Mouse (Mus musculus) midbrain, embryonic 15.5 days (tissue): ENCODE data around the gene Ak2. TPM values are rescaled to one million over a fixed set of nuclear protein-coding genes. Genes with fewer than 3 reads are reported as not detected.
A peak's percentile ranks its signal among the peaks of the same experiment; 100 is the strongest.

Experiments used
- ATAC-seq: fragments of 200-750 bp; cut with Nextera tagmentation; replicated peaks from 2 replicates; pipeline ENCODE4 v1.8.0; 2017; ENCODE audit warnings: moderate TSS enrichment
- H3K27ac ChIP-seq: fragments of 300-500 bp; sonication (generic); 2 replicates; pipeline ENCODE4 v1.5.1; 2015; ENCODE audit warnings: mild to moderate bottlenecking, inconsistent platforms
- H3K27me3 ChIP-seq: fragments of 300-500 bp; sonication (generic); replicated peaks from 2 replicates; pipeline ENCODE4 v1.6.1; 2015; ENCODE audit warnings: inconsistent platforms
- H3K36me3 ChIP-seq: fragments of 300-500 bp; sonication (generic); replicated peaks from 2 replicates; pipeline ENCODE4 v1.6.1; 2015; ENCODE audit warnings: inconsistent platforms
- H3K4me1 ChIP-seq: fragments of 300-500 bp; sonication (generic); 2 replicates; pipeline ENCODE4 v1.6.1; 2015; ENCODE audit warnings: inconsistent platforms
- H3K4me2 ChIP-seq: fragments of 300-500 bp; sonication (generic); 2 replicates; pipeline ENCODE4 v1.6.1; 2015; ENCODE audit warnings: inconsistent platforms, mild to moderate bottlenecking, moderate library complexity
- H3K4me3 ChIP-seq: fragments of 300-500 bp; sonication (generic); 2 replicates; pipeline ENCODE4 v1.5.1; 2015; ENCODE audit warnings: mild to moderate bottlenecking, inconsistent platforms
- H3K9ac ChIP-seq: fragments of 300-500 bp; sonication (generic); 2 replicates; pipeline ENCODE4 v1.6.1; 2015; ENCODE audit warnings: mild to moderate bottlenecking, inconsistent platforms
- H3K9me3 ChIP-seq: fragments of 300-500 bp; sonication (generic); 2 replicates; pipeline ENCODE4 v1.6.1; 2016; ENCODE audit warnings: inconsistent platforms
- WGBS: fragments of 180-500 bp; shearing (Covaris S2); methylation state at CpG from one replicate; pipeline ENCODE4 v1.1.7; 2015; ENCODE audit warnings: mixed read lengths; 5-methylcytosine and 5-hydroxymethylcytosine counted together
- polyA plus RNA-seq: library from polyadenylated mRNA; unstranded; fragments of >200 nt; fragmentation: Nextera tagmentation; extraction: Ambion mirVana; gene quantifications from 2 replicates; pipeline ENCODE4 v1.2.1, GENCODE M21; 2015

Ak2 gene
- polyA plus RNA-seq, 1 experiment from 2014 or later, result 82.4 TPM

GRCm38 (mm10) chr4:128961301-128962028 is 30.3 kb upstream of the Ak2 start:
- Histone ChIP-seq H3K4me1 (peaks cover 35% of the 10 kb centered on the region), H3K4me3 (peak overlapping the region; percentile 72), H3K4me2 (peak overlapping the region; percentile 84), H3K36me3 (no peaks in the 10 kb centered on the region), H3K9ac (peak overlapping the region; percentile 82), H3K27ac (no peak overlapping the region), H3K9me3 (no peaks in the 10 kb centered on the region), H3K27me3 (no peaks in the 10 kb centered on the region)
- WGBS, result 8% methylated on average over 16 of the region's 16 CpGs
- ATAC-seq, result no peak

GRCm38 (mm10) chr4:128962029-128962925 is 29.5 kb upstream of the Ak2 start, which contains the start of gene Azin2:
Gene Azin2, minus strand, starts transcription at chr4:128962442.
- peak; percentile 96 for ATAC-seq
- WGBS, result under 1% methylated on average over 69 of the region's 72 CpGs
- H3K36me3 ChIP-seq, result no peaks in the 10 kb centered on the region
- H3K4me3 ChIP-seq, result peak within 1 kb of the TSS; percentile 72
- peak within 1 kb of the TSS; percentile 78 for H3K27ac ChIP-seq
- H3K27me3 ChIP-seq, result no peaks in the 10 kb centered on the region
- H3K9ac ChIP-seq, result peak within 1 kb of the TSS; percentile 82
- peak within 1 kb of the TSS; percentile 84 for H3K4me2 ChIP-seq
- peaks cover 36% of the 10 kb centered on the region for H3K4me1 ChIP-seq
- no peaks in the 10 kb centered on the region for H3K9me3 ChIP-seq

DNA sequence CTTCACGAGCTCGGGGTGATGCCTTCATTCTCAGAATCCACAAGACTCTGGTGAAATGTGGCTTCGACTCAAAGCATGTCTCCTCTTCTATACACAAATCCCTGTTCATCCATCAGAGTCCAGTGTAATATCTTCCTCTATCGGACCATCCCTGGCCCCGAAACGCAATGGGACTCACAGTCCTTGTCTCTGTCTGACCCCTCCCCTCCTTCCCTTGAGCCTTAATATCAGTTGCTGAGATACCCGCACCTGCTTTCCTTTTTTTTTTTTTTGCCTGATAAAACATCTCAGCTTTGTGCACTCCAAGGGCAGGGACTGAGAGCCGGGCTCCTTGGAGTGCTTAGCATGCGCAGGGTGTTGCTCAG is 28.9 kb upstream of the Ak2 start:
- peak overlapping the region; percentile 78 for H3K27ac ChIP-seq
- H3K27me3 ChIP-seq, result no peaks in the 10 kb centered on the region
- peak overlapping the region; percentile 84 for H3K4me2 ChIP-seq
- peak overlapping the region; percentile 58 for H3K9ac ChIP-seq
- no peaks in the 10 kb centered on the region for H3K9me3 ChIP-seq
- peak overlapping the region; percentile 72 for H3K4me3 ChIP-seq
- no peaks in the 10 kb centered on the region for H3K36me3 ChIP-seq
- ATAC-seq, result no peak
- 2% methylated on average over 9 of the region's 9 CpGs for WGBS
- H3K4me1 ChIP-seq, result peaks cover 40% of the 10 kb centered on the region

GRCm38 (mm10) chr4:128966751-128967150 is 25.0 kb upstream of the Ak2 start:
- ATAC-seq, result no peak
- WGBS, result 12% methylated on average over 7 of the region's 7 CpGs
- H3K9ac ChIP-seq, result no peak overlapping the region

DNA sequence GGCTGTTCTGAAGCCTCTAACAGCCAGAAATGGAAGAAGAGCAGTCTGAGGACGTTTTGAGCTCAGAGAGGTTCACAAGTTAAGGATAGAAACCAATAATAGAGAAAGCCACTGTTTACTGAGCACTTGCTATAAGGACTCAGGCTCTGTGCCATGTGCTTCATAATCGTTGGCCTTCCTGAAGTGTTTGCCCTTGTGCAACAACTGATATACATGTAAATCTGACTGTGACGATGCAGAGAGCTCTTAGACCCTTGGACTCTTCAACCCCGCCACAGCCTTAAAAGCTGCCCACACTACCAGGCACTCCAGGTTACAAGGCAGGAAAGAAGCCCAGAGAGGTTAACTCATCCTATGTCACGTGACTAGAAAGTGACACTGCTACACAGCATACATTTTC is 22.7 kb upstream of the Ak2 start:
- H3K4me1 ChIP-seq, result peaks cover 14% of the 10 kb centered on the region
- H3K4me2 ChIP-seq, result no peak overlapping the region
- WGBS, result 72% methylated on average over 5 of the region's 5 CpGs
- H3K9me3 ChIP-seq, result no peaks in the 10 kb centered on the region
- no peak overlapping the region for H3K4me3 ChIP-seq
- ATAC-seq, result no peak
- H3K27me3 ChIP-seq, result no peaks in the 10 kb centered on the region
- H3K27ac ChIP-seq, result no peak overlapping the region
- H3K36me3 ChIP-seq, result no peaks in the 10 kb centered on the region
- no peak overlapping the region for H3K9ac ChIP-seq

More at GRCm38 (mm10) chr4:128966751-128967150, 25.0 kb upstream of the Ak2 start:
- peaks cover 23% of the 10 kb centered on the region for H3K4me1 ChIP-seq
- H3K4me2 ChIP-seq, result peak overlapping the region; percentile 2
- no peak overlapping the region for H3K4me3 ChIP-seq
- H3K27me3 ChIP-seq, result no peaks in the 10 kb centered on the region
- no peaks in the 10 kb centered on the region for H3K36me3 ChIP-seq
- no peaks in the 10 kb centered on the region for H3K9me3 ChIP-seq
- H3K27ac ChIP-seq, result peak overlapping the region; percentile 71

DNA sequence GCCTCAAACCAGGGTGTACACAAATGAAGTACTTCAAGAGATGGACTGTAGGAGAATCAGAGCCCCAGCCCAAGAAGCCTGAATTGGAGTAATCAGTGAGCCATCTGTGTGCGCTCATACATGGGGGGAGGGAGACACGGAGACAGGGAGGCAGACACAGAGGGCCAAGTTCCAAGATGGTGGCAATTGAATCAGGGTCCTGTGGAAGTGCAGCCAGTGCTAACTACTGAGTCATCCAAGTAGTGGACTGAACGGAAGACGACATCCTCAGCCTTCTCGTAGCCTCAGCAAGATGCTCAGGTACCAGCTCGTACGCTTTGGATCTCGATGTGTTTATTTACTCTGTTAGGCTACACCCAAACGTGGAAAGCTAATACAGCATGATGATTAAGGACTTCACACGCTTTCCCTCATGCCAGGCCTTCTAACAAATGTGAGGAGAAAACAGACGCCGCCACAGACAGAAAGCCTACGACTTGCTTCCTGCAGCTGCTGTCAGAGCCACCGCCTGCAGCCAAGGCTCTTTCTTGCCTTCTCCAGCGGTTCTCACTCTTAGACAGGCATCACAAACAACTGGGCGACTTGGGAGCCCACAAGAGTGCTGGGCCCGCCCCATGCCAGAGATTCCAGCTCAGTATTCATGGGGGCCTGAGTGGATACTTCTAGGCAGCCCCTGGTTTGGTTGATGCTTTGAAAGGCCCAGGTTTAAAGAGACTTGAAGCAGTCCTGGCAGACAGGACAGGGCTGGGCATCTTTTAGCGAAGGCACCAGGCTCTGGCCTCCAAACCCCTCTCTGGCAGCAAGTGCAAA is 21.9 kb upstream of the Ak2 start:
- Histone ChIP-seq H3K4me1 (peaks cover 14% of the 10 kb centered on the region), H3K4me3 (no peak overlapping the region), H3K9me3 (no peaks in the 10 kb centered on the region), H3K27ac (no peak overlapping the region), H3K36me3 (no peaks in the 10 kb centered on the region), H3K4me2 (no peak overlapping the region), H3K27me3 (no peaks in the 10 kb centered on the region), H3K9ac (no peak overlapping the region)
- ATAC-seq, result no peak
- 76% methylated on average over 18 of the region's 18 CpGs for WGBS

- no peaks in the 10 kb centered on the region for H3K27me3 ChIP-seq
- H3K9ac ChIP-seq, result no peak overlapping the region
- H3K27ac ChIP-seq, result no peak overlapping the region
- no peak for ATAC-seq
- no peaks in the 10 kb centered on the region for H3K9me3 ChIP-seq
- peaks cover 14% of the 10 kb centered on the region for H3K4me1 ChIP-seq
- no peak overlapping the region for H3K4me2 ChIP-seq
- WGBS, result 76% methylated on average over 7 of the region's 8 CpGs
- no peaks in the 10 kb centered on the region for H3K36me3 ChIP-seq
- no peak overlapping the region for H3K4me3 ChIP-seq
These were observed 21.3 kb upstream of the Ak2 start for GRCm38 (mm10) chr4:128970417-128970807.

GRCm38 (mm10) chr4:128971065-128971694 is 20.6 kb upstream of the Ak2 start:
- 44% methylated on average over 14 of the region's 14 CpGs for WGBS
- Histone ChIP-seq H3K27ac (no peak overlapping the region), H3K36me3 (no peaks in the 10 kb centered on the region), H3K4me1 (peaks cover 14% of the 10 kb centered on the region), H3K9ac (no peak overlapping the region), H3K4me2 (no peak overlapping the region), H3K4me3 (no peak overlapping the region), H3K27me3 (no peaks in the 10 kb centered on the region), H3K9me3 (no peaks in the 10 kb centered on the region)
- no peak for ATAC-seq

- WGBS, result 85% methylated on average over 8 of the region's 8 CpGs
- H3K4me2 ChIP-seq, result no peak overlapping the region
- ATAC-seq, result no peak
- H3K4me1 ChIP-seq, result no peaks in the 10 kb centered on the region
- H3K9ac ChIP-seq, result no peak overlapping the region
- no peaks in the 10 kb centered on the region for H3K36me3 ChIP-seq
- no peak overlapping the region for H3K4me3 ChIP-seq
- H3K27me3 ChIP-seq, result no peaks in the 10 kb centered on the region
- H3K9me3 ChIP-seq, result no peaks in the 10 kb centered on the region
- H3K27ac ChIP-seq, result no peak overlapping the region
These were observed 17.1 kb upstream of the Ak2 start for GRCm38 (mm10) chr4:128974677-128975076.

DNA sequence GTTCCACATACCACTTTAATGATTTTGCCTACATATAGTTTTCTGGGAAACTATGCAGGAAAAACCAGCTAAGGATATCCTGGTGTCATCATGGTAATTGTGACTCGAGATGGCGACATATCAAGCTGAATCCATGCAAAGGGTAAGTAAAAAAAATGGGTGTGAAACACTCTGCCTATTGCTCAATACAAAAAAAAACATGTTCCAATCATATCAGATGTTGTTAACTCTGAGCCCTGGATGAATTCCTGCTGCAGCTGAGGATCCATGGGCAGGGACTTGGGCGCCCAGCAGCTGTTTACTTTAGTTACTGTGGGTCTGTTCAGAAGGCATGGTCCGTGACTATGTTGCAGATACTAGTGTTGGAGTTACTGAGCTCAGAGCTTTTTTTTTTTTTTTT is 15.2 kb upstream of the Ak2 start:
- WGBS, result 89% methylated on average over 4 of the region's 4 CpGs
- no peaks in the 10 kb centered on the region for H3K9me3 ChIP-seq
- H3K4me3 ChIP-seq, result no peak overlapping the region
- no peak for ATAC-seq
- H3K4me1 ChIP-seq, result no peaks in the 10 kb centered on the region
- H3K4me2 ChIP-seq, result no peak overlapping the region
- no peak overlapping the region for H3K27ac ChIP-seq
- no peaks in the 10 kb centered on the region for H3K36me3 ChIP-seq
- H3K9ac ChIP-seq, result no peak overlapping the region
- H3K27me3 ChIP-seq, result no peaks in the 10 kb centered on the region

- no peaks in the 10 kb centered on the region for H3K36me3 ChIP-seq
- WGBS, result 73% methylated on average over 3 of the region's 3 CpGs
These were observed 14.5 kb upstream of the Ak2 start for GRCm38 (mm10) chr4:128977217-128977616.

More at GRCm38 (mm10) chr4:128977217-128977616, 14.5 kb upstream of the Ak2 start:
- Histone ChIP-seq H3K27me3 (no peaks in the 10 kb centered on the region), H3K27ac (no peak overlapping the region), H3K9me3 (no peaks in the 10 kb centered on the region), H3K4me1 (no peaks in the 10 kb centered on the region), H3K4me2 (no peak overlapping the region), H3K9ac (no peak overlapping the region), H3K4me3 (no peak overlapping the region)
- no peak for ATAC-seq
